Mouse (Mus musculus): Measurements from ENCODE around the gene Krtap16-1.

DNA sequence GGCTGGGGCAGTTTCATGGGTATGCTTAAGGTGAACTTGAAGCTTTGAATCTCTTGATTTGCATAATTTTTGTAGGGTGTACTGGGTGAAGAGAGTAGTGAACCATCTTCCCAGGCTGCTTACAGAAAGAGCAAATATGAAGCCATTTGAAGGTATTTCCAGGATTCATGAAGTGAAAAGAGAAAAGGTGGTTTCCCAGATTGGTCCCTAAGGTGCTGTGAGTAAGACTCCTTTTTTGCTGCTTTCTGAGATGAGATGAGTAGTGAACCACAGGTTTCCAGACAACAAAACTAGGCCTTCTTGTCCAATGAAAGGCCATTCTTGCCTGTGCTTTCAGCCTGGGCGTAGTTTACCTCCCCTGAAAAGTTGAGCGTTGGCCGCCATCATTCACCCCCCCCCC lies 2.1 kb upstream of the Krtap16-1 start:
- TF ChIP-seq CTCF (IDR thresholded peaks at IDR 0.05; ENCODE audit: extremely low read depth, insufficient read depth, insufficient read length, insufficient replicate concordance) (no peak), POLR2A (IDR thresholded peaks at IDR 0.05; ENCODE audit: low read depth, low read length) (no peak)
